Mouse (Mus musculus): Measurements from ENCODE around the gene Zdbf2. TPM values are rescaled to one million over a fixed set of nuclear protein-coding genes. Genes with fewer than 3 reads are reported as not detected.

Zdbf2 gene
- polyA plus RNA-seq, 1 experiment from 2014 or later: 0.77 TPM

DNA sequence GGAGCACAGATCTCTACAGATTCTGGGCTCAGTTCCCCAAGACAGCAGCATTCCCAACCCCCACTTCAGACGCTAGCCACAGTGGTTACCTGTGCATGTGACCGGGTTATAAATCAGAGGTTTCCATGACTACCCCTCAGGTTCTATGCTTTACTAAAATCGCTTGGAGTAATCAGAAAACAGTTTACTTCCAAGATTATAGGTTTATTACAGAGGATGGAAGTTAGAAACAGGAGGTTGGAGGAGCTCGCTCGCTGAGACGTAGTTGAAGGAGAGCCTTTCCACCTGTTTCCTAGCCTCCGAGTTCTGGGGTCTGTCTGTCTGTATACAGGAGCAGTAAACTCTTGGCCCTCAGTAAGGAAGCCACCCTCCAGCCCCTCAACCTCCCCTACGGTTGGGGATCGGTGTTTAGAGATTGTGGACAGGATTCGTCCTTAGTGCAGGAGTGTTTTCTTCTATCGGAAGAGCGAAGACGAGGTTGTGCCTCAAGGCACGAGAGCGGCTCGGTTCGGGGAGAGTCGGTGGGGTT, 25.2 kb upstream of the Zdbf2 start:
- H3K36me3 ChIP-seq (ENCODE audit: control insufficient read depth, insufficient read depth): no peaks in the 10 kb centered on the region
- H3K27me3 ChIP-seq (ENCODE audit: control insufficient read depth, insufficient read depth, low read depth, low read length): peaks cover 68% of the 10 kb centered on the region
- no peak overlapping the region for H3K27ac ChIP-seq (ENCODE audit: low read length)
- H3K9me3 ChIP-seq (replicated peaks; ENCODE audit: control insufficient read depth, low read length): no peaks in the 10 kb centered on the region
- no peak overlapping the region for H3K4me3 ChIP-seq (ENCODE audit: low read depth, low read length)
- no peaks in the 10 kb centered on the region for H3K4me1 ChIP-seq (ENCODE audit: control insufficient read depth, low read depth, low read length)
- 2% methylated on average over 18 of the region's 18 CpGs for WGBS (ENCODE audit: insufficient replicate concordance)
- ATAC-seq (ENCODE audit: low read depth): no peak
- H3K4me2 ChIP-seq (ENCODE audit: low read depth, low read length): no peak overlapping the region
- no peak overlapping the region for H3K9ac ChIP-seq (ENCODE audit: low read depth, low read length)

DNA sequence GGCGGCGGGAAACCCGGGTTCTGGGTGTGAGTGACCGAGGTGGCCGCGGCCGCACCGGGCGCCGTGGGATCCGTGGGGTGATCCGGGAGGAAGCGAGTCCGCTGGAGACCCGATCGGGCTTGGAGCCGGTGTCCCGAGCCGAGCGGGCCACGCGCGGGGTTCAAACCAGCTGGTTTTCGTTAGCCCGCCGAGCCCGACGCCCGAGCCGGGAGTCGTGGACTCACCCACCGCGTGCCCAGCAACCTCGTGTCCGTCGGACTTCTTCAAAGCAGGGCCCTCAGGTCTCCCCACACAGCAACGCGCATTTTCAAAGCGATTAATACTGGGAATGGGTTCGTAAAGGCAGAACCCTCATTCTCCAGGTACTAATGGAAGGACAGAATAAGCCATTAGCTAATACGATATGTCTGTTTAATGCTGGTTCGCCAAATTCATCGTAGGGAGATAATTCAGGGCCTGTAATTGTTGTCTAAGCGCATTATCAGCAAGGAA, 24.7 kb upstream of the Zdbf2 start:
- H3K4me3 ChIP-seq (ENCODE audit: low read depth, low read length): no peak overlapping the region

DNA sequence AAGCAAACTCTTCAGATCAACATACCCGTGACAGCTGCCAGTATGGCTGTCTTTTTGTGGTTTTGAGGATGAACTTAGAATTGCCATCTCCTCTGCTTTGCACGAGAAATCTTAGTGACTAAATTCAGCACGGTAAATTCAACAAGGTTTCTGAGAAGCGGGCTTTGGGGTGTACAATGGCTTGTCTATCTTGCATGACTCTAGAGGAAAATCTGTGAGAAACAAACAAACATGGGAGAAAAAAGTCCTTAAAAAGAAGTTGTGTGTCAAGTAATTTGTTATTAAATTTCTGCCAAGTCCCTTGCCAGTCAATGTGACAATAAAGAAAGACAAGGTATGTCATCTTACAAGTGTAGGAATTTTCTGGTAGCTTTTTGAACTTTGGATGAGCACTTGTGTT, 23.8 kb upstream of the Zdbf2 start:
- H3K9me3 ChIP-seq (replicated peaks; ENCODE audit: control insufficient read depth, low read length): no peaks in the 10 kb centered on the region
- H3K4me1 ChIP-seq (ENCODE audit: control insufficient read depth, low read depth, low read length): no peaks in the 10 kb centered on the region
- no peak overlapping the region for H3K4me2 ChIP-seq (ENCODE audit: low read depth, low read length)
- H3K27me3 ChIP-seq (ENCODE audit: control insufficient read depth, insufficient read depth, low read depth, low read length): peaks cover 70% of the 10 kb centered on the region
- WGBS (ENCODE audit: insufficient replicate concordance): 24% methylated on average over 4 of the region's 4 CpGs
- no peak overlapping the region for H3K9ac ChIP-seq (ENCODE audit: low read depth, low read length)
- no peaks in the 10 kb centered on the region for H3K36me3 ChIP-seq (ENCODE audit: control insufficient read depth, insufficient read depth)
- no peak overlapping the region for H3K4me3 ChIP-seq (ENCODE audit: low read depth, low read length)
- no peak overlapping the region for H3K27ac ChIP-seq (ENCODE audit: low read length)
- no peak for ATAC-seq (ENCODE audit: low read depth)

More for the DNA sequence above, 24.7 kb upstream of the Zdbf2 start:
- ATAC-seq (ENCODE audit: low read depth): no peak
- no peak overlapping the region for H3K4me2 ChIP-seq (ENCODE audit: low read depth, low read length)
- WGBS (ENCODE audit: insufficient replicate concordance): 4% methylated on average over 44 of the region's 44 CpGs
- H3K36me3 ChIP-seq (ENCODE audit: control insufficient read depth, insufficient read depth): no peaks in the 10 kb centered on the region
- H3K9ac ChIP-seq (ENCODE audit: low read depth, low read length): no peak overlapping the region
- H3K27me3 ChIP-seq (ENCODE audit: control insufficient read depth, insufficient read depth, low read depth, low read length): peaks cover 70% of the 10 kb centered on the region
- no peak overlapping the region for H3K27ac ChIP-seq (ENCODE audit: low read length)
- no peaks in the 10 kb centered on the region for H3K4me1 ChIP-seq (ENCODE audit: control insufficient read depth, low read depth, low read length)
- no peaks in the 10 kb centered on the region for H3K9me3 ChIP-seq (replicated peaks; ENCODE audit: control insufficient read depth, low read length)

DNA sequence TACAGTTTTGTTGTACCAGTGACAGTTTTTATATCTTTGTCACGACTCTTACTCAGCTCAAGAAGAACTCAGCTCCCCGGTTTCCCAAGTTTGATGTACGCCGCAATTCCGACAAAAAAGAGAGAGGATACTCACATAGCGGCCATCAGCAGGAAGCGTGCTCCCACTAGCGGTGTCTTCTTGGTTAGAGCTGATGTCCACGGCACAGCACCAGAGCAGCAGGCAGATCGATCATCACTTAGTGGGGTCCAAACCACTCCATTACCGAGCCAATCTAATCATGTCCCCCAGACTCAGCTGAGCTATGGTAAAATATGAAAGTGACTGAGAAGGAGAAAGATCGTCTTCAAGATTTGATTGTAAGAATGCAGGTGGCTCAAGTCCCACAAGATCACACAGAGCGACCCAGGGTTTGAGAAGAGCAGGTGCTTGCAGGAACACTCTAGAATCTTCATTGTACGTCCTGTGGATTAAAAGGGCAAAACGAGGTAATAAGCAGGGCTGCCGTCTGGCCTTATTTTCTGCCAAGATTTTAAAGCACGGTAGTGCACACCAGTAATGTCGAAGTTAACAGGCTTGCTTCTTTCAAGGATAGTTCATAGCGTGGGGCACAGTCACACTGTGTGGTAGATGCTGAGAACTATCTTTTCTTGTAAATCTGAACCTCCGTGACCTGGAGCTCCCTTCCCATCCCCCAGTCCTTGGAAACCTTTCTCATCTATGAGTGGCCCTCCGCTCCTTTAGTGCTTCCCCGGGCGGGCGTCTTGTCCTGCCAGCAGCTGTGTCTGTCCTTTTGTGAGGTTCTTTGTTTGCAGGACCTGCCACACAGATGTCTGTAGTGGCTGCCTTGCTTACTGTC, 20.5 kb upstream of the Zdbf2 start:
- H3K36me3 ChIP-seq (ENCODE audit: control insufficient read depth, insufficient read depth): no peaks in the 10 kb centered on the region
- ATAC-seq (ENCODE audit: low read depth): no peak
- peaks cover 75% of the 10 kb centered on the region for H3K27me3 ChIP-seq (ENCODE audit: control insufficient read depth, insufficient read depth, low read depth, low read length)
- H3K4me2 ChIP-seq (ENCODE audit: low read depth, low read length): no peak overlapping the region
- no peaks in the 10 kb centered on the region for H3K4me1 ChIP-seq (ENCODE audit: control insufficient read depth, low read depth, low read length)
- H3K4me3 ChIP-seq (ENCODE audit: low read depth, low read length): no peak overlapping the region
- H3K27ac ChIP-seq (ENCODE audit: low read length): no peak overlapping the region
- WGBS (ENCODE audit: insufficient replicate concordance): 41% methylated on average over 24 of the region's 24 CpGs
- no peak overlapping the region for H3K9ac ChIP-seq (ENCODE audit: low read depth, low read length)
- H3K9me3 ChIP-seq (replicated peaks; ENCODE audit: control insufficient read depth, low read length): no peaks in the 10 kb centered on the region

DNA sequence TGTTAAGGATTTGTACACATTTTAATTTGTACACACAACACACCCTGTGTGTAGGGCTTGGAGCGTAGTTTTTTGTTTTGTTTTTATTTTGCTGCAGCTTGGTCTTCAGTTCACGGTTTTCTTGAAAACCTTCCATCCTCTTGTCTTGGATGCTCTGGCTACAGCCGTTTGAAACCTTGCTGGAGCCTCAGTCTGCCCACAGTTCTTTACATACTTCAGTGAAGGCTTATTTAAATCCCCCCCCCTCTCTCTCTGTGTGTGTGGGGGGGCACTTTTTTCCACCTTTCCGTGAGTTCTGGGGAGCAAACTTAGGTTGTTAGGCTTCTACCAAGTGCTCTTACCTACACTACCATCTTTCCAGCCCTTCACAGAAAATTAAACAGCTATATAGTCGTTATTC, 19.8 kb upstream of the Zdbf2 start:
- no peaks in the 10 kb centered on the region for H3K9me3 ChIP-seq (replicated peaks; ENCODE audit: control insufficient read depth, low read length)
- H3K9ac ChIP-seq (ENCODE audit: low read depth, low read length): no peak overlapping the region
- H3K4me3 ChIP-seq (ENCODE audit: low read depth, low read length): no peak overlapping the region
- H3K27ac ChIP-seq (ENCODE audit: low read length): no peak overlapping the region
- 28% methylated on average over 5 of the region's 5 CpGs for WGBS (ENCODE audit: insufficient replicate concordance)
- no peak overlapping the region for H3K4me2 ChIP-seq (ENCODE audit: low read depth, low read length)
- no peaks in the 10 kb centered on the region for H3K36me3 ChIP-seq (ENCODE audit: control insufficient read depth, insufficient read depth)
- H3K4me1 ChIP-seq (ENCODE audit: control insufficient read depth, low read depth, low read length): no peaks in the 10 kb centered on the region
- ATAC-seq (ENCODE audit: low read depth): no peak
- H3K27me3 ChIP-seq (ENCODE audit: control insufficient read depth, insufficient read depth, low read depth, low read length): peaks cover 68% of the 10 kb centered on the region

DNA sequence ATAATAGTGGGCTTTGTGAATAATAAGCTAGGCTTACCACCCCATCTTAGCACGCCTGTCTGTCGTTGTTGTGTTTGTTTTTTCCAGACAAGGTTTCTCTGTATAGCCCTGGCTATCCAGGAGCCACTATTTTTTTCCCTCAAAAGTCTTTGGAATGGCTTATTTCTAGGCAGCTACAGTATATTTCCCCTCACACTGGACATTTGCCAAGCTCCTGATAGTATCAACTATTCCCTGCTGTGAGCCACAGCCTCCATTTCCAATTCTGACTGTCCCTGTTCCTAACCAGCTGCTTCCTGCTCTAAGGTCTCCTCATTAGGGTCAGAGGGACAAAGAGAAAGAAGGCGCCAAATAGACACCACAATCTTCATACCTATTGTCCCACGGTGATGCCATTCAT, 18.0 kb upstream of the Zdbf2 start:
- no peak for ATAC-seq (ENCODE audit: low read depth)
- 23% methylated on average over 4 of the region's 4 CpGs for WGBS (ENCODE audit: insufficient replicate concordance)
- Histone ChIP-seq H3K36me3 (ENCODE audit: control insufficient read depth, insufficient read depth) (no peaks in the 10 kb centered on the region), H3K4me3 (ENCODE audit: low read depth, low read length) (no peak overlapping the region), H3K4me2 (ENCODE audit: low read depth, low read length) (no peak overlapping the region), H3K27ac (ENCODE audit: low read length) (no peak overlapping the region), H3K9me3 (replicated peaks; ENCODE audit: control insufficient read depth, low read length) (no peaks in the 10 kb centered on the region), H3K4me1 (ENCODE audit: control insufficient read depth, low read depth, low read length) (no peaks in the 10 kb centered on the region), H3K27me3 (ENCODE audit: control insufficient read depth, insufficient read depth, low read depth, low read length) (peaks cover 64% of the 10 kb centered on the region), H3K9ac (ENCODE audit: low read depth, low read length) (no peak overlapping the region)

DNA sequence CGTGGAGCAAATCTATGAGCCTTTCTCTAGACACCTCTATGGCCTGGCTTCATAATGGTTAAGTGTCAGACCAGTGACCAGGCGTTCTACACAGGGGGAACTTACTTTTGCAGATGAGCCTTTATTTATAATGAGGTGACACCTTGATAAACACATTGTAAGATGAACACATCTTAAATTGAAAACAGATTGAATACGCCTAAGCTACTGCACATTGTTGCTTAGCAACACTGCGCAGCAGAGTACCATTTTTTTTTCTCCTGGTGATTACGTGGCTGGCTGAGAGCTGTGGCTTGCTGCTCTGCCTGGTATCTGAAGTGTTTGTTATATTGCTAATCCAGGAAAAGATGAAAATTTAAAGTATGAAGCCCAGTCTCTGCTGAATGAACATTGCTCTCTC, 17.0 kb upstream of the Zdbf2 start:
- Histone ChIP-seq H3K27ac (ENCODE audit: low read length) (no peak overlapping the region), H3K27me3 (ENCODE audit: control insufficient read depth, insufficient read depth, low read depth, low read length) (peaks cover 68% of the 10 kb centered on the region), H3K9ac (ENCODE audit: low read depth, low read length) (no peak overlapping the region), H3K36me3 (ENCODE audit: control insufficient read depth, insufficient read depth) (no peaks in the 10 kb centered on the region), H3K9me3 (replicated peaks; ENCODE audit: control insufficient read depth, low read length) (no peaks in the 10 kb centered on the region), H3K4me3 (ENCODE audit: low read depth, low read length) (no peak overlapping the region), H3K4me2 (ENCODE audit: low read depth, low read length) (no peak overlapping the region), H3K4me1 (ENCODE audit: control insufficient read depth, low read depth, low read length) (no peaks in the 10 kb centered on the region)
- WGBS (ENCODE audit: insufficient replicate concordance): 25% methylated on average over 5 of the region's 5 CpGs
- no peak for ATAC-seq (ENCODE audit: low read depth)

DNA sequence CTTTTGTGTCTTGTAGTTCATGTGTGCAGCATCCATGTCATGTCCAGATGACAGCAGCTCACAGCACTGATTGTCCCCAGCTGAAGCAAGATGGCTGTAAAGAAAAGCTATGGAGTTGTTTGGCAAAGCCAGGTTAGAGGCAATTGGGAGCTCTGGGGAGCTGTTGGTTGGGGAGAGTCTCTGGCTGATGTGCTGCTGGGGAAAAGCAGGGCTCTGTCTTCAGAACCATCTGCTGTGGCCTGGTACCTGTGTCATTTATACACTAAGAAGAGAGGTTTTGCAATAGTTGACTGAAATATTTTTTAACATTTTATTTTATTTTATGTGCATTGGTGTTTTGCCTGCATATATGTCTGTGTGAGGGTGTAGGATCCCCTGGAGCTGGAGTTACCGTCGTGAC, 14.6 kb upstream of the Zdbf2 start:
- no peak overlapping the region for H3K4me2 ChIP-seq (ENCODE audit: low read depth, low read length)
- H3K9me3 ChIP-seq (replicated peaks; ENCODE audit: control insufficient read depth, low read length): no peaks in the 10 kb centered on the region
- H3K36me3 ChIP-seq (ENCODE audit: control insufficient read depth, insufficient read depth): no peaks in the 10 kb centered on the region
- H3K4me1 ChIP-seq (ENCODE audit: control insufficient read depth, low read depth, low read length): no peaks in the 10 kb centered on the region
- no peak overlapping the region for H3K4me3 ChIP-seq (ENCODE audit: low read depth, low read length)
- WGBS (ENCODE audit: insufficient replicate concordance): 37% methylated on average over 2 of the region's 2 CpGs
- H3K9ac ChIP-seq (ENCODE audit: low read depth, low read length): no peak overlapping the region
- H3K27ac ChIP-seq (ENCODE audit: low read length): no peak overlapping the region
- peaks cover 68% of the 10 kb centered on the region for H3K27me3 ChIP-seq (ENCODE audit: control insufficient read depth, insufficient read depth, low read depth, low read length)
- ATAC-seq (ENCODE audit: low read depth): no peak

DNA sequence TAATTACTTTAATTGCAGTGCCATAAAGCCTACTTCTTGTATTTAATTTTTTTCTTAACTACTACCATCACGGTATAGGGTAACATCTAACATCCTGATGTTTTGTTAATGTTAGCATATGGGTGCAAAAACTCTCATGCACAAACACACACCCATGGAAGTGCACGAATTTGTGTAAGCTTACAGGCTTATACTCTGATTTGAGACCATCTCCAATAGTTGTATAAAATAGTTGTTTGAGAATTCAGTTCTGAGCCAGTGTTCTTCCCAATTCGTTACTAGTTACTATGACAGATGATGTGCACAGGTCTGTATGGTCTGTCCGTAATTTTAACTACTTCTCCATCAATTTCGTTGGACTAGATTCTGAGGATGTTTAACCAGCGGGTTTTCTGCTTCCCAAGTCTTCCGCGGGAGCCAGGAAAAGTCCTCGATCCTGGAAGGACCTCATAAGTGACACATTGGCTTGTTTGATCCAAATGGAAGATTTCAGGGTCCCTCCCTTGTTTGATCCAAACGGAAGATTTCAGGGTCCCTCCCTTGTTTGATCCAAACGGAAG, 13.7 kb upstream of the Zdbf2 start:
- H3K9me3 ChIP-seq (replicated peaks; ENCODE audit: control insufficient read depth, low read length): no peaks in the 10 kb centered on the region
- peaks cover 76% of the 10 kb centered on the region for H3K27me3 ChIP-seq (ENCODE audit: control insufficient read depth, insufficient read depth, low read depth, low read length)
- WGBS (ENCODE audit: insufficient replicate concordance): 31% methylated on average over 11 of the region's 11 CpGs
- no peak overlapping the region for H3K27ac ChIP-seq (ENCODE audit: low read length)
- no peaks in the 10 kb centered on the region for H3K4me1 ChIP-seq (ENCODE audit: control insufficient read depth, low read depth, low read length)
- H3K4me2 ChIP-seq (ENCODE audit: low read depth, low read length): no peak overlapping the region
- ATAC-seq (ENCODE audit: low read depth): no peak
- H3K9ac ChIP-seq (ENCODE audit: low read depth, low read length): no peak overlapping the region
- no peaks in the 10 kb centered on the region for H3K36me3 ChIP-seq (ENCODE audit: control insufficient read depth, insufficient read depth)
- H3K4me3 ChIP-seq (ENCODE audit: low read depth, low read length): no peak overlapping the region

All from liver, embryonic 16.5 days (tissue).